Mouse (Mus musculus): ENCODE data around the gene Zfp526. TPM values are rescaled to one million over a fixed set of nuclear protein-coding genes. Genes with fewer than 3 reads are reported as not detected.
"Not testable (repeated sequence)": the region's sequence is repeated elsewhere in the genome, so short reads cannot be mapped to it uniquely, and the experiment has no call there.

Zfp526 gene
- polyA plus RNA-seq, 1 experiment = 1.5 TPM

DNA sequence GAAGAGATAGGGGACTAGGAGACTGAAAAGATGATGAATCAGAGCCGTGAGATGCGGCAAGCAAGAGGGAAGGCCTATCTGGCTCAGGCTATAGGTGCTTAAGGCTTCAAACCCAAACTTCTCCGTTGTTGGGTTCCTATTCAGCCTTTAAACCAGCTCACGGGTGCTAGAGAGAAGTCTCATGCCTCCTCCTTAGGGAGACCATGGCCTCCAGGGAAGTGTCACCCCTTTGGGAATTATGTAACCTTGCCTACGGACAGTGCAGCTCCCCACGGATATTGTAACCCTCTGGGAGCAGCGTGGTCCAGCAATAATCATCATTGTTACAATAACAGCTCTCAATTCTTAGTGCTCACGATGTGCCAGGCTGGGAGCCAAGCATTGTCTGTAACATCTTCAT is 30.6 kb downstream of the Zfp526 start:
- Histone ChIP-seq H3K27me3 (ENCODE audit: control insufficient read depth) (peaks cover 29% of the 10 kb centered on the region), H3K4me3 (replicated peaks) (no peak overlapping the region), H3K36me3 (ENCODE audit: control insufficient read depth) (no peaks in the 10 kb centered on the region), H3K9me3 (ENCODE audit: control insufficient read depth, low read length) (no peaks in the 10 kb centered on the region), H3K4me1 (ENCODE audit: control insufficient read depth) (peaks cover 50% of the 10 kb centered on the region)
- TF ChIP-seq GATA1 (IDR thresholded peaks at IDR 0.05; ENCODE audit: low read length) = no peak
- TF ChIP-seq TAL1 (IDR thresholded peaks at IDR 0.05; ENCODE audit: low read length) = no peak

DNA sequence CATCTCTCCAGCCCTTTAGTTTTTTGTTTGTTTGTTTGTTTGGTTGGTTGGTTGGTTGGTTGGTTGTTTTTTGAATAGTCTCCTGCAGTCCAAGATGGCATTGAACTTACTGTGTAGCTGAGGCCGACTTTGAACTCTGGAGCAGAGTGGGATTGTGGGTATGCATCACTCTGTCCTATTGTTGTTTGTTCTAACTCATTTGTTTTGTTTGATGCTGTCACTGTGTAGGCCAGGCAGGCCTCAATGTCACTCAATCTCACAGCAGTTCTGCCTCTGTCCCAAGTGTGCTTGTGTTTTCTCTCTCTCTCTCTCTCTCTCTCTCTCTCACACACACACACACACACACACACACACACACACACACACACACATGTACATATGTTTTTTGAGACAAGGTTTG is 40.7 kb downstream of the Zfp526 start:
- H3K9me3 ChIP-seq (ENCODE audit: control insufficient read depth, low read length) = peaks cover 15% of the 10 kb centered on the region
- H3K4me1 ChIP-seq (ENCODE audit: control insufficient read depth) = peaks cover 19% of the 10 kb centered on the region
- no peak overlapping the region for H3K4me3 ChIP-seq (replicated peaks)
- no peak for TF ChIP-seq TAL1 (IDR thresholded peaks at IDR 0.05; ENCODE audit: low read length)
- no peak for TF ChIP-seq GATA1 (IDR thresholded peaks at IDR 0.05; ENCODE audit: low read length)
- H3K36me3 ChIP-seq (ENCODE audit: control insufficient read depth) = no peaks in the 10 kb centered on the region
- H3K27me3 ChIP-seq (ENCODE audit: control insufficient read depth) = no peaks in the 10 kb centered on the region; the same call in 1 of the 2 replicates

DNA sequence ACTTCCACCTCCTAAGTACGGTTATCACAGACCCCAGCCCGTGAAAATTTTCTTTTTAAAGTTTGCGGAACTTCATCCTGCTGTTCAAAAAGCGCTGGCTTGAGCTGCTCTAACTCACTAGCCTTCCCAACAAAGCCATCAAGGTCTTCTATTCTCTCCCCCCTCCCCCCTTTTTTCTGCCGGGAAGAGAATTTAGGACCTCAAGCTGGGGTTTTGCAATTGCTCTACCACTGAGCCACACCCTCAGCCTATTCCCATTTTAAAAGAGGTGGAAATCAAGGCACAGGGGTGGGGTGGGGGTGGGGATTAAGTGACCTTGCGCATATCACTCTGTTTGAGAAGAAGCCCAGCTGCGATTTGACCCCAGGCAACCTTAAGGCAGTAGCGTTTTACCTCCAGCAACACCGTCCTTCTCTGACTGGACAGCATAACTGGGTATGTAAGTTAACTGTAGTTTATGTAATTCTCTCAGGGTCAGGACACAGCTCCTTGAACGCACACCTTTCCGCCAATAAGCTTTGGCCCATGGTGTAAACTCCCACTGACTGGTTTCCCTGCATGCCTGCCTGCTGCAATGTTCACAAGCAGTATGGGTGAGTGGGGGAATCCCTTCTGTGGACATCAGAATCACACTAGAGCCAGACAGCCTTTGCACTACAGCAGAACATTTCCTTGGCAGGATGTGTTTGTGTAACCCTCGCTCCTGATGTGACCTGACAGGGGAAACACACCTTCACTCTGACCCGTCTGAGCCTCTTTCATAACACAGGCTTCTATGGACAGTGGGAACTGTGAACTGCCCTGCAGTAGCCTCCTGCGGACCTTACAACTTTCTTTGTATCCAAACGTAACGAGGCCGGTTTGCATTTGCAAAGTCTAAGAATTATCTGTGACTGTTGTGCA is 43.0 kb downstream of the Zfp526 start:
- no peaks in the 10 kb centered on the region for H3K36me3 ChIP-seq (ENCODE audit: control insufficient read depth)
- no peaks in the 10 kb centered on the region for H3K27me3 ChIP-seq (ENCODE audit: control insufficient read depth)
- peaks cover 12% of the 10 kb centered on the region for H3K9me3 ChIP-seq (ENCODE audit: control insufficient read depth, low read length)
- TF ChIP-seq TAL1 (IDR thresholded peaks at IDR 0.05; ENCODE audit: low read length) = no peak
- TF ChIP-seq GATA1 (IDR thresholded peaks at IDR 0.05; ENCODE audit: low read length) = no peak
- no peak overlapping the region for H3K4me3 ChIP-seq (replicated peaks)
- H3K4me1 ChIP-seq (ENCODE audit: control insufficient read depth) = peaks cover 33% of the 10 kb centered on the region

DNA sequence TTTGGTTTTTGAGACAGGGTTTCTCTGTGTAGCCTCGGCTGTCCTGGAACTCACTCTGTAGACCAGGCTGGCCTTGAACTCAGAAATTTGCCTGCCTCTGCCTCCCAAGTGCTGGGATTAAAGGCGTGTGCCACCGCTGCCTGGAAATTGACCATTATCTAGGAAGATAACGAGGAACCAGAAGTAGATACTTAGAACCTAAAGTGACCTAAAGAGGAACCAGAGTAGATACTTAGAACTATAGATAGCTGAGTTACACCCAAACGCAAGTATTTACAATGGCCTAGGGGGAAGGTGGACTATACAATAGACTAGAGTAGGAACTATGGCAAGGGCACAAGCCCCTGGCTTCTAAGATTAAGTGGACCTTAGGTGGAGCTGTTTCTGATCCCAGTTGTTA is 44.5 kb downstream of the Zfp526 start:
- not testable (repeated sequence) for H3K9me3 ChIP-seq (ENCODE audit: control insufficient read depth, low read length); H3K4me3 ChIP-seq (replicated peaks); H3K27me3 ChIP-seq (ENCODE audit: control insufficient read depth)
- H3K36me3 ChIP-seq (ENCODE audit: control insufficient read depth) = peaks cover 13% of the 10 kb centered on the region
- peaks cover 48% of the 10 kb centered on the region for H3K4me1 ChIP-seq (ENCODE audit: control insufficient read depth)

DNA sequence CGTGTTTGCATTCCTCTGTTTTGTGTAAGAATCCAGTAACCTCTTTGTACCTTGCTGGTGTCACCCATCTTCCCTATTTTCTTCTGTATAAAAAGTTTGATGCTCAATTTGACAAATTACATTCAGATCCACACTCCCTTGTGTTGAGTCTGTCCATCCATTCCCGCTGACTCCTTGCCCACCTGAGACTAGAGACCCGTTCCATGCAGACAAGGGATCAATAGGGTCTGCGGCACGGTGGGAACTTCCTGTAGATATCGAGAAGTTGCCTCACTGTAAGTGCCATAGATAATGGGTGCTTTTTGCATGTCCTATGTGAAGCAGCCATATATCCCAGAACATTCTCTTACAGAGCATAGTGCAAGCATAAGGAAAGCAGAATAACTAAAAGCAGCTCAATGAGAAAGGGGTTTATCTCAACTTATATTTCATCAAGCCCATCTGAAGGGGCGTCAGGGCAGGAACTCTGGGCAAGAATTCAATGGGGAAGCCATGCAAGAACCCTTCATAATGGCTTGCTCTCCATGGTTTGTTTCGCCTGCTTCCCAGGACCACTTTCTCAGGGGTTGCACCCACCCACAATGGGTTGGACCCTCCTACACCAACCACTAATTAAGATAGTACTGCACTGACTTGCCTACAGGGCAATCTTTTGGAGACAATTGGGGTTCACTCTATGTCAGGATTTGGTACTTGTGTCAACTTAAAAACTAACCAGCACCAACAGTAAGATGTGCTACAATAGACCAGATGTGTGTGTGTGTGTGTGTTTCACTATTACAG is 45.1 kb downstream of the Zfp526 start:
- H3K4me3 ChIP-seq (replicated peaks) = peak overlapping the region; percentile 88
- TF ChIP-seq GATA1 (IDR thresholded peaks at IDR 0.05; ENCODE audit: low read length) = no peak
- peaks cover 54% of the 10 kb centered on the region for H3K4me1 ChIP-seq (ENCODE audit: control insufficient read depth)
- no peaks in the 10 kb centered on the region for H3K9me3 ChIP-seq (ENCODE audit: control insufficient read depth, low read length)
- H3K27me3 ChIP-seq (ENCODE audit: control insufficient read depth) = no peaks in the 10 kb centered on the region
- H3K36me3 ChIP-seq (ENCODE audit: control insufficient read depth) = peaks cover 19% of the 10 kb centered on the region

DNA sequence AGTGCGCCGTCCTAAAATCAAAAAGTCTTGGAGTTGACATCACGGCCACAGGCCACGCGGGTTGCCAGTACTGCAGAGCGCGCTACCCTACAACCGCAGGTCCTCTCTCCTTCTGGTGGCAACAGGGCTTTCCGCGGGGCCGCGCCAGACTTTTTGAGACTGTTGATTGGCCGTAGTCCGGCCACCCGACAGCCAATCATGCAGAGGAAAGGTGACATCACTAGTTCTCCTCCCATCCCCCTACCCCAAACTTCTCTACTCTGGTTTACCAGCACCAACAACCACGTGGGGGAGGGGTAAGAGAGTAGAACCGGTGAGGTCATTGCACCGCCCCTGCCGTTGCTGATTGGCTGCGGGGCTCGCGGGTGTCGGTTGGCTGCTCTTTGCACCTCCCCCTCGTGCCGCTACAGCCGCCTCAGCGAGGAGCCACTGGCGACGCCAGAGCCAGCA is 46.1 kb downstream of the Zfp526 start, which contains the start of gene Cic:
Cic (plus strand) TSS at position 404 of the 450 bp plus-strand sequence.
- H3K4me1 ChIP-seq (ENCODE audit: control insufficient read depth) = peaks cover 64% of the 10 kb centered on the region

DNA sequence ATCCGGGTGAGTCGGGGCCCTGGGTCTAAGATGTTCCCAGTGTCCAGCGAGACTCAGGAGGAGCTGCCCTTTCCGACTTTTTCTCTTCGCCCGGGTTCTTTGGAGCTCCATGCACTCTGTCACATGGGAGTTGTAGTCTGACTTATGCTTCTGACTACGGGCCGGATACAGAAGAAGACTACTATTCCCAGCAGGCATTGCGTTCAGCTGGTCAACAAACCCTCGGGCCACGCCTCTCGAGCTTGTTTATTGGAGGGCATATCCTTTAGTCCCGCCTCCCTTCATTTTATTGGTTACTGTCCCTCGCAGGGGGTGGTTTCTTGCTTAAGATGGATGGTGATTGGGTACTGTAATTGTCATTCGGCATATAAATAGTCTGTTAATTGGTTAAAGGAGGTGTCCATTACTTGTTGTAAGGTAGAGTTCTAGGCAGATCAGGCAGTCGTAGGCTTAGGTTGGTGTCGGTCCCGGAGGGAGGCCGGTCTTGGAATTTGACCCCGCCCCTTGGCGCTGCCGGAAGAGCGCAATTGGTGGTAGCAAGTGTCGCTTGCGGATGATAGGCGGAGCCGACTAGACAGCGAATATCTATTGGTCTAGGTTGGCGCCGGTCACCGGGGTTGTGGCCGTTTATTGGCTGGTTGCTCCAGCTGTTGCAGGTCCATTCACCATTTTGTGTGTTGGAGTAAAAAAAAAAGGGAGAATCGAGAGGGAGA is 46.7 kb downstream of the Zfp526 start:
- H3K9me3 ChIP-seq (ENCODE audit: control insufficient read depth, low read length) = no peaks in the 10 kb centered on the region

More for the DNA sequence above, 46.1 kb downstream of the Zfp526 start, which contains the start of gene Cic:
- Histone ChIP-seq H3K9me3 (ENCODE audit: control insufficient read depth, low read length) (no peaks in the 10 kb centered on the region), H3K36me3 (ENCODE audit: control insufficient read depth) (peaks cover 29% of the 10 kb centered on the region), H3K27me3 (ENCODE audit: control insufficient read depth) (no peaks in the 10 kb centered on the region), H3K4me3 (replicated peaks) (peak within 1 kb of the TSS; percentile 88)
- TF ChIP-seq TAL1 (IDR thresholded peaks at IDR 0.05; ENCODE audit: low read length) (no peak), GATA1 (IDR thresholded peaks at IDR 0.05; ENCODE audit: low read length) (no peak)

DNA sequence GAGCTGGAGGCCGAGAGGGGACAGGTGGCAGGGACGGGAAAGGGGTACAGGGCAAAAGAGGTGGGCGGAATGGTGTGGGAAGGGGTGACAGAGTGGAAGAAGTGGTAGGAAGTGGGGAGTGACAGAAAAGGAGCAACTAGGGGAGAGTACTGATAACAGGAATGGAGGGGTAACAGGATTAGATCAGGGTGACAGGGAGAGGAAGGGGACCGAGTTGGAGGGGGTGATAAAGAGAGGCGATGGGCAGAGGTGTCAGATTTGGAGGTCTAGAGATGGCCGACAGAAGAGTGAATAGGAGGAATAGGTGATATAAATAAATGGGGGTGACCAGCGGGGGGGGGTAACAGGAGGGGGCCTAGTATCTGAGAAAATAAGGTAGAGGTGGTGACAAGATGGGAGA is 47.4 kb downstream of the Zfp526 start:
- TF ChIP-seq GATA1 (IDR thresholded peaks at IDR 0.05; ENCODE audit: low read length) = no peak
- TF ChIP-seq TAL1 (IDR thresholded peaks at IDR 0.05; ENCODE audit: low read length) = no peak
- Histone ChIP-seq H3K36me3 (ENCODE audit: control insufficient read depth) (peaks cover 41% of the 10 kb centered on the region), H3K9me3 (ENCODE audit: control insufficient read depth, low read length) (no peaks in the 10 kb centered on the region), H3K27me3 (ENCODE audit: control insufficient read depth) (no peaks in the 10 kb centered on the region), H3K4me1 (ENCODE audit: control insufficient read depth) (peaks cover 76% of the 10 kb centered on the region), H3K4me3 (replicated peaks) (peak overlapping the region; percentile 88)

More for the DNA sequence above, 46.7 kb downstream of the Zfp526 start:
- Histone ChIP-seq H3K36me3 (ENCODE audit: control insufficient read depth) (peaks cover 34% of the 10 kb centered on the region), H3K4me1 (ENCODE audit: control insufficient read depth) (peaks cover 70% of the 10 kb centered on the region), H3K4me3 (replicated peaks) (peak overlapping the region; percentile 88), H3K27me3 (ENCODE audit: control insufficient read depth) (no peaks in the 10 kb centered on the region)
- no peak for TF ChIP-seq GATA1 (IDR thresholded peaks at IDR 0.05; ENCODE audit: low read length)
- TF ChIP-seq TAL1 (IDR thresholded peaks at IDR 0.05; ENCODE audit: low read length) = no peak

Data from erythroblast, embryonic 14.5 days (primary cell).